Mouse (Mus musculus): ENCODE data around the gene Cmss1. TPM values are rescaled to one million over a fixed set of nuclear protein-coding genes. Genes with fewer than 3 reads are reported as not detected.

Gene Cmss1
- polyA plus RNA-seq, 1 experiment = 18.8 TPM

DNA sequence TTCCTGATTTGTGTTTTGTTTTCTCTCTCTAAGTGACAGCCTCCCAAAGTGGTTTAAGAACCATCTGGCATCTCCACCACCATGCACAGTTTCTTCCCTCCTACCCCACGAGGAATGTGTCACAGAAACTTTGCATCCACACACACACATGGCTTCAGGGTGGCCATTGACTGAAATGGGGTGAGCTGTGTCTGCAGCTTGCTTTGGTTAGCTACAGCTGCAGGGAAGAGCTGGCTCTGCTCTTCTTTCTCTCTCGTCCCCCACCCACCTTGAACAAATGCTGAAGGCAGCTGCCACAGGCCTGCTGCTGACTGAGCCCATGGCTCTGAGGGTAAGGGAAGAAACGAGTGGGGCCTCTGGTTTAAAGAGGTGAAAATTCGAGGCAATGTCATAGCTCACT, 193.9 kb downstream of the Cmss1 start:
- Histone ChIP-seq H3K4me1 (ENCODE audit: control insufficient read depth, insufficient read depth, low read length) (no peaks in the 10 kb centered on the region), H3K27ac (ENCODE audit: control insufficient read depth, insufficient read depth, low read depth, low read length, poor library complexity) (no peak overlapping the region), H3K4me3 (replicated peaks; ENCODE audit: control insufficient read depth, low read depth, low read length) (no peak overlapping the region)
- TF ChIP-seq CTCF (IDR thresholded peaks at IDR 0.05; ENCODE audit: control insufficient read depth, insufficient read depth, low read length) = no peak
- TF ChIP-seq POLR2A (IDR thresholded peaks at IDR 0.05; ENCODE audit: borderline replicate concordance, control insufficient read depth, low read depth, low read length) = no peak
- 63% methylated on average over 4 of the region's 4 CpGs for WGBS

DNA sequence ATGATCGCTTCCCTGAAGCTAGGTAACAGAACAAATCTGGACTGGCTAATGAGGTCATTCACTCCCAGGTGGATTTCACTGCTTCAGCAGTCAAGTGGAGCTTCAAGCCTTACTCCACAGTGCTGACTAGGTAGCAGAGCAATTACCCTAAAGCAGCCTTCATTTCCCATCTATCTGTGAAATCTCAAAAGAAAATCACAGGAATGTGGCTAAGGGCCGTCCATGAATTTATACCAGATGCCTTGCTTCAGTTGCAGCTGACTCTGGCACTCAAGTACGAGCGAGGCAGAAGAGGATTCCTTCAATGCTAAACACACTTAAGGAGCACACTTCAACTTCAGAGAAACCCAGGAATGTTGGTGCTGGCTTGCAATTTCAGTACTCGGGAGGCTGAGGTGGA, 202.8 kb downstream of the Cmss1 start:
- 86% methylated on average over 5 of the region's 5 CpGs for WGBS

DNA sequence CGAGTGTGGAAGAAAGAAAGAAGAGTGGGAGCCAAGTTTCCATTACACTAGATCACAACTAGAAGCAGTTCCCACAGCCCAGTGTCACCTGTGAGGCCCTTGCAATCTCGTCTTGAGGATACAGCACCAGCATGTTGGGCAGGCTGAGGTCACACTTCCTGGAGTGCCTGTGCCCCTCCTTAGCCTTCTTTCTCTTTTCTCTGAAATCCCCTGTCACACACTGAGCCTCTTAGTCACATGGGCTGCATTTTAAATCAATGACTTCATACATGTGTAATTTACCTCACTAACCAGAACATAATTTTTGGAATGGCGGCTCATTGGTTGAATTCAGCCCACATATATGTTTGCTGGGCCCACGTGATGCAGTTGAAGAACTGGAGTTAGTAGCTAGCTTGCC, 203.8 kb downstream of the Cmss1 start:
- 65% methylated on average over 4 of the region's 4 CpGs for WGBS
- TF ChIP-seq CTCF (IDR thresholded peaks at IDR 0.05; ENCODE audit: control insufficient read depth, insufficient read depth, low read length) (no peak), POLR2A (IDR thresholded peaks at IDR 0.05; ENCODE audit: borderline replicate concordance, control insufficient read depth, low read depth, low read length) (no peak)
- Histone ChIP-seq H3K4me3 (replicated peaks; ENCODE audit: control insufficient read depth, low read depth, low read length) (no peak overlapping the region), H3K4me1 (ENCODE audit: control insufficient read depth, insufficient read depth, low read length) (no peaks in the 10 kb centered on the region; the same call in 1 of the 2 replicates), H3K27ac (ENCODE audit: control insufficient read depth, insufficient read depth, low read depth, low read length, poor library complexity) (no peak overlapping the region)

More for the DNA sequence above, 202.8 kb downstream of the Cmss1 start:
- Histone ChIP-seq H3K4me1 (ENCODE audit: control insufficient read depth, insufficient read depth, low read length) (no peaks in the 10 kb centered on the region), H3K4me3 (replicated peaks; ENCODE audit: control insufficient read depth, low read depth, low read length) (no peak overlapping the region), H3K27ac (ENCODE audit: control insufficient read depth, insufficient read depth, low read depth, low read length, poor library complexity) (no peak overlapping the region)
- TF ChIP-seq CTCF (IDR thresholded peaks at IDR 0.05; ENCODE audit: control insufficient read depth, insufficient read depth, low read length) (no peak), POLR2A (IDR thresholded peaks at IDR 0.05; ENCODE audit: borderline replicate concordance, control insufficient read depth, low read depth, low read length) (no peak)

DNA sequence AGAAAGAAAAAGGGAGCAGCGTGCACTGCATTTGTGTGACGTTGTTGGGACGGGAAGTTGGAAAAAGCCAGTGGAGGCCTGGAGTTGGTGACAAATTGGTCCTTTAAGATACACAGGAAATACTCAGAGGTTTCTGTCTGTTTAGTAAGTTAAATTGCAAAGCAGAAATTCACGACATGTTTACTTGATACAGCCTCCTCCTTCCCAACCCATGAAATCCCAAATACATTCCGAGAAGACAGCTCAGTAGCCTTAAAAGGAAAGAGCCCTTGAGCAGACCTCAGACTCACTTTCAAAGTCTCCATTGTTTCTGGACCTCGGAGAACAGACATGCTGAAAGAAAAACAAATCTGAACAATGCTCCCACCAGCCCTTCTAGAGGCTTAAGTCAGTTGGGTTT, 205.0 kb downstream of the Cmss1 start:
- 81% methylated on average over 6 of the region's 6 CpGs for WGBS
- no peak for TF ChIP-seq CTCF (IDR thresholded peaks at IDR 0.05; ENCODE audit: control insufficient read depth, insufficient read depth, low read length)
- no peak for TF ChIP-seq POLR2A (IDR thresholded peaks at IDR 0.05; ENCODE audit: borderline replicate concordance, control insufficient read depth, low read depth, low read length)

DNA sequence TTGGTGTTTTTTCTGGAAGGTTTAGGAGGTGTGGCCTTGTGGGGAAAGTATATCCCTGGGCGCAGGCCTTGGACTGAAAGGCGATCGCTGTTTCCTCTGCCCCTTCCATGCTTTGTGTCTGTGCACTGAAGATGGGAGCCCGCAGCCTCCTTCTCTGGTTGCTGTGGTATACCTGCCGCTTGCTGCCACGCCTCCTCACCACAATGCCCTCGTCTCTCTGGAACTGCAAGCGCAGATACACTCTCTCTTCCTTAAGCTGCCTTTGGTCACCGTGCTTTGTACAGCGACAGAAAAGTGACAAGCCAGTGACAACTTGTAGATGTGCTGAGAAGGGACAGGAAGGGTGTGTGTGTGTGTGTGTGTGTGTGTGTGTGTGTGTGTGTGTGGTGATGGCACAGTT, 207.1 kb downstream of the Cmss1 start:
- TF ChIP-seq CTCF (IDR thresholded peaks at IDR 0.05; ENCODE audit: control insufficient read depth, insufficient read depth, low read length) = no peak
- no peak for TF ChIP-seq POLR2A (IDR thresholded peaks at IDR 0.05; ENCODE audit: borderline replicate concordance, control insufficient read depth, low read depth, low read length)
- WGBS = 71% methylated on average over 10 of the region's 10 CpGs
- H3K4me1 ChIP-seq (ENCODE audit: control insufficient read depth, insufficient read depth, low read length) = no peaks in the 10 kb centered on the region; the same call in 1 of the 2 replicates
- H3K27ac ChIP-seq (ENCODE audit: control insufficient read depth, insufficient read depth, low read depth, low read length, poor library complexity) = no peak overlapping the region
- no peak overlapping the region for H3K4me3 ChIP-seq (replicated peaks; ENCODE audit: control insufficient read depth, low read depth, low read length)

More for the DNA sequence above, 205.0 kb downstream of the Cmss1 start:
- H3K4me3 ChIP-seq (replicated peaks; ENCODE audit: control insufficient read depth, low read depth, low read length) = no peak overlapping the region
- H3K4me1 ChIP-seq (ENCODE audit: control insufficient read depth, insufficient read depth, low read length) = no peaks in the 10 kb centered on the region; the same call in 1 of the 2 replicates
- no peak overlapping the region for H3K27ac ChIP-seq (ENCODE audit: control insufficient read depth, insufficient read depth, low read depth, low read length, poor library complexity)

DNA sequence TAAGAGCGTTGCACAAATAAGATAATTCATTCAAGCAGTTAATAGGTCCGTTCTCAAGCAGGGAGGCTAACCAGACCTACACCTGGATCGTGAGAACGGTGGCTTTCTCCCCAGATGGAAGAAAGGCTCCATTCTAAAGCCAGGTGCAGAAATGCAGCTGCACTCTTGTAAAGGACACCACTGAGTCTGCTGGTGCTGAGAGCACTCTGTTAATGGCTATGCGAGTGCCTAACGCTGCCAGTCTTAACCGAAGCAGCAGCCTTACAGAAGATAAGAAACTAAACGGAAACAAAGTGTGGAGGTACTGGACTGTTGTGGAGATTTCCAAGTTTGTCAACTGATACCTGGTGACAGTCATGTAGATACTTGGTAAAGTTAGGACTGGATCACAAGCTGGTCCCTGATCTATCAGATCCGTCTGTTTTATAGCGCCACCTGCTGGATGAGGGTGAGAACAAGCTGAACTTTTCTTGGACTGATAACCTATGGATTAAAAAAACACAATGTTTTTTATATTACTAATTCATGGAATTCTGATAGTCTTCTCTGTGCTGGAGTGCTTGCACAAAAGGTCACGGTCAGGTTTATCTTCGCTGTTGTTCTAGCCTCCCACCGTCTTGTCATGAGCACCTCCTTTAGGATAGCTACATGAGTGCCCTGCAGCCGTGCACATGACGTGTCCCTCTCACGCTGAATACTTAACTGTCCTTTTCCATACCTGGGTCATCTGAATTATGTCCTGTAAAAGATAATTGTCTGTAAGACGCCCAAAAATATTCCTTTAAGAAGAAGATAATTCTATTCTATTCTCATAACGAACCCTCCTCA, 208.1 kb downstream of the Cmss1 start:
- 63% methylated on average over 18 of the region's 18 CpGs for WGBS
- no peak overlapping the region for H3K27ac ChIP-seq (ENCODE audit: control insufficient read depth, insufficient read depth, low read depth, low read length, poor library complexity)
- TF ChIP-seq CTCF (IDR thresholded peaks at IDR 0.05; ENCODE audit: control insufficient read depth, insufficient read depth, low read length) (peak; percentile 34), POLR2A (IDR thresholded peaks at IDR 0.05; ENCODE audit: borderline replicate concordance, control insufficient read depth, low read depth, low read length) (no peak)
- no peak overlapping the region for H3K4me3 ChIP-seq (replicated peaks; ENCODE audit: control insufficient read depth, low read depth, low read length)
- no peaks in the 10 kb centered on the region; the same call in 1 of the 2 replicates for H3K4me1 ChIP-seq (ENCODE audit: control insufficient read depth, insufficient read depth, low read length)

DNA sequence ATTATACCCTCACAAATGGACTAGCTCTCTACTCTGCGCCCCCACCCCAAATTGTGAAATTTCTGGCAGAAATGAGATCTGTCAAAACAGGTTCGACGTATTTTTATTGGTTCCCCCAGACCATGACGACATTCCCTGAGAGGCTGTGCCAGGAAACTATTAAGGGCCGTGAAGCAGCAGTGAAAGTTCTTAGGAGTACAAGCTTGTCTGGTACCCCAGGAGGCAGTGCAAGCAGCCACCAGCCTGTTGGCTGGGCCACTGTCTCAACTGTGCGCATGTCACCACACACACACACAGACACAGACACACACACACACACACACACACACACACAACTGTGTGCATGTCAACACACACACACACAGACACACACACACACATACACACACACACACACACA, 208.8 kb downstream of the Cmss1 start:
- TF ChIP-seq POLR2A (IDR thresholded peaks at IDR 0.05; ENCODE audit: borderline replicate concordance, control insufficient read depth, low read depth, low read length) (no peak), CTCF (IDR thresholded peaks at IDR 0.05; ENCODE audit: control insufficient read depth, insufficient read depth, low read length) (no peak)
- Histone ChIP-seq H3K27ac (ENCODE audit: control insufficient read depth, insufficient read depth, low read depth, low read length, poor library complexity) (no peak overlapping the region), H3K4me3 (replicated peaks; ENCODE audit: control insufficient read depth, low read depth, low read length) (no peak overlapping the region), H3K4me1 (ENCODE audit: control insufficient read depth, insufficient read depth, low read length) (no peaks in the 10 kb centered on the region; the same call in 1 of the 2 replicates)
- WGBS = 81% methylated on average over 6 of the region's 6 CpGs

DNA sequence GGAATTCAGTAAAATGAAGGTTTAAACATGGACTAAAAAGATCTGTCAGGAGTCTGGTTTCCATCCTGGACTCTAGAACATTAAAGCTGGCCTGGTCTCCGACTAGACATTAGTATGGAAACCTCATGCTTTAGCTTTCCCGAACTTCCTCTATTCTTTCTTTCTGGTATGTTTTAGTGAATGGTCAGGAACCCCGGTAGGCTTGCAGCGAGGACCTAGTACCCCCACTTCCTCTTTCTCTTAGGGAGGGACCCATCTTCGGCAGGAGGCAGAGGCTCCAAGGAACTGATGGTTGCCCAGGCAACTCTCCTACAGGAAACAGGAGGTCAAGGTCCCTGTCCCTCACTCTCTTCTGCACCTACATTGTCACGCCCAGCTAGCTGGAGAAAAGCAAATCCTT, 210.4 kb downstream of the Cmss1 start:
- H3K4me3 ChIP-seq (replicated peaks; ENCODE audit: control insufficient read depth, low read depth, low read length) = no peak overlapping the region
- no peaks in the 10 kb centered on the region; the same call in 1 of the 2 replicates for H3K4me1 ChIP-seq (ENCODE audit: control insufficient read depth, insufficient read depth, low read length)
- no peak overlapping the region for H3K27ac ChIP-seq (ENCODE audit: control insufficient read depth, insufficient read depth, low read depth, low read length, poor library complexity)
- 18% methylated on average over 6 of the region's 6 CpGs for WGBS
- no peak for TF ChIP-seq POLR2A (IDR thresholded peaks at IDR 0.05; ENCODE audit: borderline replicate concordance, control insufficient read depth, low read depth, low read length)
- TF ChIP-seq CTCF (IDR thresholded peaks at IDR 0.05; ENCODE audit: control insufficient read depth, insufficient read depth, low read length) = no peak

Measured in bone marrow, adult 2 months (tissue).